Mouse (Mus musculus) liver, embryonic 14.5 days (tissue): ENCODE data around the gene Nhej1.

Experiments
- CTCF ChIP-seq: IDR thresholded peaks from 2 replicates; pipeline ENCODE4 v1.5.1; 2016; ENCODE audit warnings: antibody characterized with exemption, low read depth, control low read depth
- EP300 ChIP-seq: IDR thresholded peaks from 2 replicates; pipeline ENCODE4 v1.6.1; 2016; ENCODE audit warnings: antibody characterized with exemption, low read depth

- no peak for TF ChIP-seq CTCF
- no peak for TF ChIP-seq EP300
These were observed 11.3 kb upstream of the Nhej1 start for GRCm38 (mm10) chr1:75136293-75136692.
